Mouse (Mus musculus) spleen, adult 18-20 months (tissue): ENCODE measurements around the gene Gfy.
A peak's percentile ranks its signal among the peaks of the same experiment; 100 is the strongest.

Experiments
- DNase-seq, 2 experiments: peaks; one replicate each; pipeline ENCODE4 v3.0.0; 2022; ENCODE audit warnings: mixed read lengths in 2 of 2

Gfy gene

DNA sequence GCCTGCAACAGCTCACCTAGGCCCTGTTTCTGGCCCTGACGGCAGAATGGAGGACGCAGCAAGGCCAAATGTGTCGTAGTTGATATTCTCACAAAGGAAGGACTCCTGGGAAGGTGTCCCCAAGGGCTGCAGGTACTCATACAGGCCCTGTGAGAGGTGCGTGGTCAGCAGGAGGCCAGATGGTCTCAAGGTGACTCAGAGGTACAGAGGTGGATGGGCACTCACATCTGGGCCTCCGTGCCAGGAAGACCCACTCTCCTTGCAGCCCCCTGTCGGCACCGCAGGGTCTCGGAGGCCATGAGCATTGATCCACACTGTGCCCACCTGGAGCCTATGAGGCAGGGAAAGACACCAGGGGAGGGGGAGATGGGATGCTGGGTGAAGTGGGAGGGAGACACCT is 33.9 kb downstream of the Gfy start:
- DNase-seq, result no peak

GRCm38 (mm10) chr7:45144368-45145174 is 34.8 kb downstream of the Gfy start:
- DNase-seq, result no peak

DNA sequence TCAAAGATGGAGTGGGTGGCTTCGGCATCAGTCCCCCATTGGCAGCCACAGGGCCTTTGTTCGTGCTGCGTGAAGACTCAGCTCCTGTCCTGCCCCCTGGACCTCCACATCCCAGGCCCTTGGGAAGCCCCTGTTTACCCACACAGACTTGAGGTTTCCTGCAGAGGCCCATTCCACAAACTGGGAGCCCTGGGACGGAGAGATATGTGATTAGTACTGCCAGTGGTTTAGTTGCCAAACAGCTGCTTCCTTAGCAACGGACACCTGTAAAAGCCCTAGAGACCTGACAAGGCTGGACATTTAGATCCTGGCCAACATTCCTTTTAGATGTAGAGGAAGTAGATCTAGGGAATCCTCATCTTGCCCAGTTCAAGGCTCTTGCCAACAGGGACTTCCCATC is 37.5 kb downstream of the Gfy start:
- DNase-seq, result no peak

DNA sequence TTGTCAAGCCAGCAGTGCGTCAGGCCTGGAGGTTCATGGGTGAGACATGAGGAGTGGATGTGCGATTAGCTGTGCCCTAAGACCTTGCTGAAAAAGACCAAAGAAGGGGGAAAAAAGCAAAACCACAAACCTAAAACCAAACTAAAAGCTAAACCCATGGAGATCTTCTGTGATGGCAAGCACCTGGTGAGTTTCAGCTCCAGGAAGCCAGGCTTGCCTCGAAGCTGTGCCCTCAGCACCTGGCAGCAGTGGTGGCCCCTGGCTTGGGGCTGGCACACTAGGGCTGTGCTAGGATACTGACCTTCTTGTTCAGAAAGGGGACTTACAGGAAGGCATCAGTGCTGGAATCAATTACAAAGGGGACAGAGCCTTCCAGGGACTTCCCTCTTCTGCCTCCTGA is 38.0 kb downstream of the Gfy start:
- DNase-seq, result no peak

DNA sequence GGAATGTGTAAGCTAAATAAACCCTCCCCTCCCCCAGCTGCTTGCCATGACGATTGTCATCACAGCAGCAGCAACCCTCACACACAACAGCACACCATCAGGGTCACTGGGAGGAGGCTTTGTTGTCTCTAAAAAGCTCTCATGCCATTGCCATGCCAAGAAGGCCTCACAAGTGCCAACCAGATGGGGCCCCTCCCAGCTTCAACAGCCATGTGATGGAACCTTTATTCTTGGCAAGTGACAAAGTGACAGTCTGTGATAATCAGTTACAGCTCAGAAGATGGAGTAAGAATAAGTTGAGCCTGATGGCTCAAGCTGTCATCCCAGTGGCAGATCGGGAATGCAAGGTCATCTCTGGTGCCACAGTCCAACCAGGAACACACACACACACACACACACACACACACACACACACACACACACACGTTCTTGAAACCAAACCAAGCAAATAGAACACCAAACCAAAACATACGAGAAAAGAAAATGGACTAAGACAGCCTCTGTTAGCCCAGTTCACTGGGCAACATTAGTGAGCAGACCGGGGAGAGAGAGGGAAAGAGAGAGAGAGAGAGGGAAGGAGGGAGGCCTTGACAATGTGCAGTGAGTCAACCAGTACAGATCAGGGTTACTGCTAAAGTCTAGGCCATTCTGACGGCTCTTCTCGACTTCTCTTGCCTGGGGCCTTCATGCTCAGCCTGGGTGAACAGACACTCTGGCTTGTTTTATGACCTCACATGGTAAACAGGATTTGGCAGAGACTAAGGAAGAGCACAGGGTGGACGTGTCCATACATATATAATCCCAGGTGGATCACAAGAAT is 39.3 kb downstream of the Gfy start:
- DNase-seq, result no peak

- DNase-seq, result no peak
Observed at GRCm38 (mm10) chr7:45138403-45138802, 41.0 kb downstream of the Gfy start.

- no peak for DNase-seq
Observed at GRCm38 (mm10) chr7:45137171-45138006, 42.0 kb downstream of the Gfy start.

GRCm38 (mm10) chr7:45135993-45136567 is 43.3 kb downstream of the Gfy start, which contains the start of the genes Gm45713 and Flt3l:
Gene Gm45713, minus strand, starts transcription at chr7:45136231.
Gene Flt3l, minus strand, starts transcription at chr7:45136432.
- peak; percentile 82 to 91 for DNase-seq

DNA sequence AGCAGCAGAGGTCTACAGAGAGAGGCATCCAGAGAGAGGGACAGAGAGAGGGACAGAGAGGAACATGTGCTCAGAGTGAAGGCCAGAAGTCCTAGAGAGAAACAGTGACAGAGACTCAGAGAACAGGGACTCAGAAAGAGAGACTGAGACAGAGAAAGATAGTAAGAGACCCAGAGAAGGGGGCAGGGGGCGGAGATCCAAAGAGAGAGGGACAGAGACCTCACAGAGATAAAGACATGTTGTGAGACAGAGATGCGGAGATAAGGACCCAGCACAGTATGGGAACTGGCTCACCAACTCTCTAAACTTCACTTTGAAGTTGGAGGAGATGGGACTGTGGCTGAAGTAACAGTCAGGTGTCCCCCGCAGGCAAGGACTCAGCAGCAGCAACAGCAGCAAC is 44.0 kb downstream of the Gfy start:
- no peak for DNase-seq

GRCm38 (mm10) chr7:45134544-45135026 is 44.8 kb downstream of the Gfy start:
- no peak for DNase-seq

DNA sequence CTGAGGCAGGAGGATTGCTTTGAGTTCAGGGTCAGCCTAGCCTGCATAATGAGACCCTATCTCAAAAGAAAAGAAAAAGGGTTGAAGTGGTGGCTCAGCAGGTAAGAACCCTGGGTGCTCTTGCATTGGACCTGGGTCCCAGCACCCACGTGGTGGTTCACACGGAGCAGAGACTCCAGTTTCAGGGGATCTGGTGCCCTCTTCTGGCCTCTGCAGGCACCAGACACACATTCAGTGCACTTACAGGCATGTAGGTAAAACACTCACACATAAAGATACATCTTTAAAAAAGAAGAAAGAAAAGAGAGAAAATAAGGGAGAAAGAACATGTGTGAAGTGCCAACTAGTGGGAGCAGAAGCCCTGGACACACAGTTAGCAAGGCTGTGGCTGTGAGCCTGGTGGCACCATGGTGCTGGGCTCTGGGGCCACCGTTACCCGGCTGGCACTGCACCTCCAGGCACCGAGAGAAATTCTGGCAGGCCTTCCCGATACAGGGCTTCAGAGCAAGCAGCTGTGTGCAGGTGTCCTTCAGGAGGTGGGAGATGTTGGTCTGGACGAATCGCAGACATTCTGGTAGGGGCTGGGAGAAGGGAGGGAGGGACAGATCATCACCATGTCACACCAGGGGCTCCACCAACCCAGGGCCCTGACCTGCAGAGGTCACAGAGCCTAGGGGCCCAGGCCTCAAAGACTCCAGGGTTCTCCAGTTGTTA is 45.8 kb downstream of the Gfy start:
- DNase-seq, result no peak

GRCm38 (mm10) chr7:45131850-45132249 is 47.5 kb downstream of the Gfy start:
- no peak for DNase-seq

DNA sequence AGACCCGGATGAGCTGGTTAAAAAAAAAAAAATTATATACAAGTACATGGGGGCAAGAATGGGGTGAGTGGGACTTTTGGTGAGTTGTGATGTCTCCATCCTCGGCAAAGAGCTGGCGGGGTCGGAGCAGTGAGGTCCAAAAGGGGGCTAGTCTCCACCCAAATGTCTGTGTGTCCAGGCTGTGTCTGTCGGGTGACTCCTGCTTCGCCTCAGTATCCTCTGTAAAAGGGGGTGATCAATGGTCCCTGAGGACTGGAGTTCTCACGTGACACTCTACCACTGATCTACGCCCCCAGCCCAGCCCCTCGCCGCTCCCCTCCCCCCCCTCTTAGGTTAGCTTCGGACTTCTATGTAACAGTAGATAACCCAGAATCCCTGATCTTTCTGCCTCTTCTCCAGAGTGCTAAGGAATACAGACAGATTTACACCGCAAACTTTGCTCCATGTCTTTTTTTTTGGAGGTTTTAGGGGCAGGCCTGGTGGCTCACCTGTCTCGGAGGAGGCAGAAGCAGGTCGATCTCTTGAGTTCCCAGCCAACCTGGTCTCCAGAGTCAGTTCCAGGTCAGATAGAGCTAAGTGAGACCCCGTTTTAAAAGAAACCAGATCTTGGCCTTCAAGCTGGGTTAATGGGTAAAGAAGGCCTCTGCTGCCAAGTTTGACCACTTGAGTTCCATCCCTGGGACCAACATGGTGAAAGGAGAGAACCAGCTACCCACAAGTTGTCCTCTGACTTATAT is 49.4 kb downstream of the Gfy start:
- no peak for DNase-seq

DNA sequence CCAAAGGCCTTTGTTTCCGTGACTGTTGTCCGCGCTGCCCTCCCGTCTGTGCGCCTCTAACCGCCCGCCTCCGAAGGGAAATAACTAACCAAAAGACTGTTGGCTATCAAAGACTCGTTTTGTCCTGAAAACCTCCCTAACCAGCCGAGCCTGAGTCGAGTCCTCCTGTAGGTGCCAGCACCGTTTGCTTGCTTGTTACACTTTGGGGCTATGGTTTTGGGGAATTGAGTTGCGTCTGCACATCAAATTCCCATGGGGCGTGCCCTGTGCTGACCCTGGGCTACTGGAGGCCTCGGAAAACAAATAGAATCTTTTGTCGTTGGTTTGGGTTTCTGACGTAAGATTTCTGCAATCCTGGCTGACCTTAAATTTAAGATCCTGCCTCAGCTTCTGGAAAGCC is 50.1 kb downstream of the Gfy start:
- no peak for DNase-seq

- peak; percentile 95 to 97 for DNase-seq
Observed at GRCm38 (mm10) chr7:45128624-45129246, 50.6 kb downstream of the Gfy start, which contains the start of gene Rpl13a. Gene Rpl13a, minus strand, starts transcription at chr7:45128761.

DNA sequence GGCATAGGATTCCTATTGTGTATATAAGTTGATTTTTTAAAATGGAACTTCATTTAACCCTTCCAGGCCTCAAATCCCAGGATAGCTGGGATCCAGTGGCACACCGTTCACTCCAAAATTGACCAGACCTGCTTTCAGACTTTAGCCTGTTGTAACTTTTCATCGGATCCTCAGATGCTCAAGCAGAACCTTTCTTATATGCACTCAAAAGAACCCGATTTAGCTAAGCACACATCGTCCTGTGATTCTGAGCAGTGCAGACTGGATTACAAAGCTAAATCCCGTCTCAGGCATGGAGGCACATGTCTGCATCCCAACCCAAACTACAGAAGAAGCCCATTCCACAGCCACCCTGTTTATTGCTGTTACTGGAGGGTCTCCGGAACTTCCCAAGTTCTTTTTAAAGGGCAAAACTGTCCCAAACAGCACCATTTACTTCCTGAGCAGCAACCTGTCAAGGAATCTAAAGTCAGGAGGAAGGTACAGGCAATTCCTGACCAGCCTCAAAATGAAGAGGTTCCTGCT is 51.6 kb downstream of the Gfy start:
- DNase-seq, result no peak

DNA sequence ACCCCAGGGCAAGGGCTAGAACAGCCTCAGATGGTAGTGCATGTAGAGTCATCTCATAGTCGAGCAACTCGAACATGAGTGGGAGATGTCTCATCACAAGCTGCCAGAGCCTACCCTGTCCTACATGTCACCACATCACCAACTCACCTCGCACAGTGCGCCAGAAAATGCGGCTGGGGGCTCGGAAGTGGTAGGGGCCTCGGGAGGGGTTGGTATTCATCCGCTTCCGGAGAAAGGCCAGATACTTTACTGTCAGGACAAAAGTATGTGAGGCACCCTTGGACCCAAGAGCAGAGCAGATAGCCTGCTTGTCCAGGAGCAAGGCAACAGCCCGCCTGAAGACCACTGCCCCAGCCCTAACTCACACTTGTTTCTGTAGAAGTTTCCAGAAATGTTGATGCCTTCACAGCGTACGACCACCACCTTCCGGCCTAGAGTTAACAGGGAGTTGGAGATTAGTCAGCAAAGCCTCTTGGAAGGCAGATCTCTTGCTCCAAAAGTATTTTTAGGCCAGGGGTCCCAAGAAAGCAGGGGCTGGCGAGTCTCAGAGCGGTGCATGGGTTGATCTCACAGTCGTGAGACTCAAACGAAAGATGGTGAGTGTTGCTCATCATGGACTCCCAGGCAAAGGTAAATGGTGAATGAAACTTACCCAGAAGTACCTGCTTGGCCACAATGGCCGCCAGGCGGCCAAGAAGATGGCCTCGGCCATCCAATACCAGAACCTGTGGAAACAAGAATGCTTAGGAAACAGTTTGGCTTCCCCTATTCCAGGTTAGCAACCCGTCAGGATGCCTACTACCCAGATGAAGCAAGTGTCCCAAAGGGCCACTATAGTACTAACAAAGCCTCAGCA is 52.3 kb downstream of the Gfy start:
- DNase-seq, result no peak
